Mouse (Mus musculus): ENCODE data around the gene Cacnb2.

DNA sequence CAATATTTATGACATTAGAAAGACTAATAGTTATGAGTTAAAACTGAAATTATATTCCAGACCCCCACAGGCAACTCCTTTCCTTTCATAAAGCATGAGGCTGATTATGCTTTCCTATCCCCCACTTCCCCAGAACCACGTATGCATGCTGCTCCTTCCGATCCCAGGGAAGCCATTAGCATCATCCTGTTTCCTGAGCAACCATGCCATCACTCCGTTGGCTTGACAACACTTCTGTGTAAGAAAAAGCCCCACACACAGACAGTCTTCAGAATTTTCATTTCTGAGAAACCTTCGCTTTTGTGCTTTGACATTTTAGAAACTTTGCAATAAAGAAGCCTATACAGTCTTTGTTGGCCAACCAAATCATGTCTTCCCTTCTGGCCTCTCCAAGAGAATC lies 393.1 kb downstream of the Cacnb2 start:
- TF ChIP-seq CTCF (IDR thresholded peaks at IDR 0.05; ENCODE audit: insufficient read depth, low read length) (no peak), POLR2A (IDR thresholded peaks at IDR 0.05; ENCODE audit: borderline replicate concordance, extremely low read depth, low read depth, low read length) (no peak)

Measured in lung, adult 2 months (tissue).